Mouse (Mus musculus): Measurements from ENCODE around the gene Hjurp. TPM values are rescaled to one million over a fixed set of nuclear protein-coding genes. Genes with fewer than 3 reads are reported as not detected.
A peak's percentile ranks its signal among the peaks of the same experiment; 100 is the strongest.

The Hjurp gene
- polyA plus RNA-seq, 1 experiment from 2014 or later, result 182 TPM

DNA sequence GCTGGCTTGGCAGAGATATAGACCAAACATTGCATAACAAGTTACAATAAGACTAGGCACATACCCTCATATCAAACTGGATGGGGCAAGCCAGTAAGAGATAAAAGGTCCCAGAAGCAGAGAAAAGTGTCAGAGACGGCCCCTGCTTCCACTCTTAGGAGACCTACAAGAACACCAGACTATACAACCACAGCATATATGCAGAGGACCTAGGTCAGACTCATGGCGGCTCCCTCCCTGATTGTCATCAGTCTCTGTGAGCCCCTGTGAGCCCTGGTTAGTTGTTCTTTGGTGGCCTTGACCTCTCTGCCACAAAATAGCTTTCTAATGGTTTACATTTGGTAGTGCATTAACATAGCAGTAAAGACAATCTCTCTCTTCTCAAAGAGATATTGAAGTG lies 31.6 kb upstream of the Hjurp start:
- H3K4me3 ChIP-seq (ENCODE audit: low read depth, low read length), result no peak overlapping the region
- peak; percentile 50 for DNase-seq (ENCODE audit: low spot score)
- no peak overlapping the region for H3K9ac ChIP-seq (ENCODE audit: low read length)
- H3K27me3 ChIP-seq (replicated peaks; ENCODE audit: control insufficient read depth, insufficient read depth, low read length), result no peaks in the 10 kb centered on the region
- H3K4me2 ChIP-seq (ENCODE audit: low read length), result no peak overlapping the region
- no peaks in the 10 kb centered on the region for H3K4me1 ChIP-seq (replicated peaks; ENCODE audit: control insufficient read depth, insufficient read depth, low read length)
- no peak overlapping the region for H3K27ac ChIP-seq (ENCODE audit: low read depth)
- WGBS, result 53% methylated on average over 2 of the region's 2 CpGs
- H3K9me3 ChIP-seq (ENCODE audit: control insufficient read depth, low read length), result peaks cover 44% of the 10 kb centered on the region
- no peak for ATAC-seq (replicated peaks; ENCODE audit: low FRiP score, low TSS enrichment, low read depth)
- no peaks in the 10 kb centered on the region for H3K36me3 ChIP-seq (ENCODE audit: control insufficient read depth, insufficient read depth, low read length)

DNA sequence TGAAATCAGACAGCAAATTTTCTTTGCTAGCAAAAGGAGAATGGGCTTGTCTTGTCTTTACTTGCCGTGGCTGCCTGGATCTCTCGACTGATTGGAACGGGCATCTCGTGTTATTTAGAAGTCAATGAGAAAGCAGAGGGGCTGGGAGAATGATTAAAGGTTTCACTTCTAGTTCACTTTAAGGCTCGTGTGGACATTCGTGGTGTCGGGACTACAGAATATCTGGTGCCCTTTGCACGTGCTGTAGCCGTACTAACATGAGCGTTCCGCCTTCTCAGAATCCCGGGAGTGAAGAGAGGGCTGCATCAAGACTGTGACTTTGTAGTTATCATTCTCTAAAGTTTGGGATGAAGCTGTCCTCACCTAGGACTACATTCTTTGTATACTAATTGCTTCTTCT lies 29.7 kb upstream of the Hjurp start:
- peak; percentile 52 for DNase-seq (ENCODE audit: low spot score)
- H3K4me3 ChIP-seq (ENCODE audit: low read depth, low read length), result no peak overlapping the region
- no peak for ATAC-seq (replicated peaks; ENCODE audit: low FRiP score, low TSS enrichment, low read depth)
- H3K9ac ChIP-seq (ENCODE audit: low read length), result no peak overlapping the region
- no peaks in the 10 kb centered on the region for H3K4me1 ChIP-seq (replicated peaks; ENCODE audit: control insufficient read depth, insufficient read depth, low read length)
- no peaks in the 10 kb centered on the region for H3K36me3 ChIP-seq (ENCODE audit: control insufficient read depth, insufficient read depth, low read length)
- no peaks in the 10 kb centered on the region for H3K27me3 ChIP-seq (replicated peaks; ENCODE audit: control insufficient read depth, insufficient read depth, low read length)
- 67% methylated on average over 12 of the region's 12 CpGs for WGBS
- no peak overlapping the region for H3K27ac ChIP-seq (ENCODE audit: low read depth)
- no peak overlapping the region for H3K4me2 ChIP-seq (ENCODE audit: low read length)
- peaks cover 51% of the 10 kb centered on the region for H3K9me3 ChIP-seq (ENCODE audit: control insufficient read depth, low read length)

DNA sequence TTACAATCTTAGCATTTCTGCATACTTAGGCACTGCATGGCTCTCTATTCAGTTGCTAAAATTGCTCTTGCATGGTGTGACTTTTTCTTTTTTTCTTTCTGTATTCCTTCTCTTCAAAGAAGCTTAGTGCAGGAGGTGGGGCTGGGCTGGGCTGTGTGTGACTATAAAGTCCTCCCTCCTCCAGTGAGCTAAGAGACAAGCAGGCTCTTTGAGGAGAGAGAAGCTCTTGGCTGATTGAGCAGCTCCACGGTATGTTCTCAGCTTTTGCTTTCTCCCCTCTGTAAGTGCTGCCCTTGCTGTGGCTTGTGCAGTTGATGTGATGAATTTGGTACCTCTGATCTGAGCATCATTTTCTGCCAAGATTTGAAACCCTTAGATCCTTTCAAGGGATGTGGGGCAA lies 29.1 kb upstream of the Hjurp start:
- ATAC-seq (replicated peaks; ENCODE audit: low FRiP score, low TSS enrichment, low read depth) (0 out of 2 replicates have a peak, but pooled peaks have one; percentile 9), DNase-seq (ENCODE audit: low spot score) (no peak)
- Histone ChIP-seq H3K27ac (ENCODE audit: low read depth) (no peak overlapping the region), H3K9ac (ENCODE audit: low read length) (no peak overlapping the region), H3K36me3 (ENCODE audit: control insufficient read depth, insufficient read depth, low read length) (no peaks in the 10 kb centered on the region), H3K9me3 (ENCODE audit: control insufficient read depth, low read length) (peaks cover 53% of the 10 kb centered on the region), H3K4me2 (ENCODE audit: low read length) (no peak overlapping the region), H3K4me1 (replicated peaks; ENCODE audit: control insufficient read depth, insufficient read depth, low read length) (no peaks in the 10 kb centered on the region), H3K4me3 (ENCODE audit: low read depth, low read length) (no peak overlapping the region), H3K27me3 (replicated peaks; ENCODE audit: control insufficient read depth, insufficient read depth, low read length) (no peaks in the 10 kb centered on the region)
- 65% methylated on average over 1 of the region's 1 CpGs for WGBS

DNA sequence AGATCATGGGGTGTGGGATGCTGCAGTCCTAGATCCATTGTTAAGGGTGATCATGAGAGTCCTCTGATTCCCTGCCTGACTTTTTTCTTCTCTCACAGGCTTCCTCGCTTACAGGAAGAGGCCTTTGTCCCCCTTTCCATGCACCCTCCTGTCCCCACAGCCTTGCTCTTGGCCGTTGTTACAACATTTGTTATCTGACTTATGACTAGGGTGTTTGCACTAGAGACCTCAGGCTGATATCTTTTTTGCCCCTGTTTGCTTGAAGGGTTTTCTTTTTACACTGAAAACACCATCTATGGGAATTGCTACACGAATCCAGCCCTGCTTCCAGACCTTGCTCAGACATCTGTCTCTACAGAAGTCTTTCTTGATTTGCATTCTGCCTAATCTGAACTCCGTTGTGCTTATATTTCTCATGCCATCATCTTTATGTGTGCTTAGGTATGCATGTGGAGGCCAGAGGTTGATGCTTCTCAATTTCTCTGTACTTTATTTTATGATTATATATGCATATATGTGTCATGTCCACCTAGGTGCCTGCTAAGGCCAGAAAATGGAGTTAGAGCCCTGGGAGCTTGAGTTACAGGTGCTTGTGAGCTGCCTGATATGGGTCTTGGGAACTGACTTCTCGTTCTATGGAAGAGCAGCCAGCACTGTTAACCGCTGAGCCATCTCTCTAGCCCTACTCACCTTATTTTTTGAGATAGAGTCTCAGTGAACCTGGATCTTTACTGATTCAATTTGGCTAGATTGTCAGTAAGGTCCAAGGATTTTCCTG lies 27.8 kb upstream of the Hjurp start:
- H3K4me2 ChIP-seq (ENCODE audit: low read length), result no peak overlapping the region
- H3K36me3 ChIP-seq (ENCODE audit: control insufficient read depth, insufficient read depth, low read length), result no peaks in the 10 kb centered on the region
- ATAC-seq (replicated peaks; ENCODE audit: low FRiP score, low TSS enrichment, low read depth), result no peak
- H3K9me3 ChIP-seq (ENCODE audit: control insufficient read depth, low read length), result peaks cover 58% of the 10 kb centered on the region
- no peaks in the 10 kb centered on the region for H3K4me1 ChIP-seq (replicated peaks; ENCODE audit: control insufficient read depth, insufficient read depth, low read length)
- no peak overlapping the region for H3K9ac ChIP-seq (ENCODE audit: low read length)
- H3K27ac ChIP-seq (ENCODE audit: low read depth), result no peak overlapping the region
- H3K27me3 ChIP-seq (replicated peaks; ENCODE audit: control insufficient read depth, insufficient read depth, low read length), result no peaks in the 10 kb centered on the region
- WGBS, result 48% methylated on average over 6 of the region's 6 CpGs
- peak; percentile 58 for DNase-seq (ENCODE audit: low spot score)
- no peak overlapping the region for H3K4me3 ChIP-seq (ENCODE audit: low read depth, low read length)

DNA sequence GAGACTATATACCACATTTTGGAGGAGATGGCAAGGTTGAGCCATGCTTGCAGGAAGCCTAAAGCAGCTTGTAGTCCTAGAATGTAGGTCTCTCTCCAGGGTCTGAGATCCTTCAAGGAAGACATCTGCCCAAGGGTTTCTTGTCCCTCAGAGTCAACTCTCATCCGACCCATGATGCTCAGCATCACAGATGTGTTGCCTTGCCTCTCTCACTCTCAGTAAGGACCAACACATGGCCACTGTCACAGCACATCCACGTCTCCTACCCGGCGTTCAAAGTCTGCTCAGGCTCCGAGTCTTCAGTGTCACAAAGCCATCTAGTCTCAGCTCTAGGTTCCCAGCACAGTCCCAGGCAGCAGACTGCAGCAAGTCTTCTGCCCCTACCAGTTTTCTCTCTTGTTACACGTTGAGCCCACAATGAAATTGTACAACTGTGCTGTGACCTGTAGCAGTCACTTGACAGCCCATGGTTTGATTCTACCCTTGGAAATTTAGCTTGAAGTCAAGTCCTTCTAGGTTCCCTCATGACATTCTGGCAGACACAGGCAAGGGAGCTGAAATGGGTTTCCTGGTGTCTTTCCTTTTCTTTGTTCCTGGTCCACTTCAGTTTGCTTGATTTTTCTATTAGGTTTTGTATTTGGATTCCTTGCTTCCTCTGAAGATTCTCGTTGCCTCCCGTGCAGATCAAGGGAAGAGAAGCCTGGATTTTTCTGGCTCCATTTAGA lies 27.0 kb upstream of the Hjurp start:
- no peak overlapping the region for H3K4me2 ChIP-seq (ENCODE audit: low read length)
- no peaks in the 10 kb centered on the region for H3K4me1 ChIP-seq (replicated peaks; ENCODE audit: control insufficient read depth, insufficient read depth, low read length)
- WGBS, result 61% methylated on average over 8 of the region's 8 CpGs
- no peak overlapping the region for H3K9ac ChIP-seq (ENCODE audit: low read length)
- DNase-seq (ENCODE audit: low spot score), result peak; percentile 60
- no peaks in the 10 kb centered on the region for H3K27me3 ChIP-seq (replicated peaks; ENCODE audit: control insufficient read depth, insufficient read depth, low read length)
- no peak overlapping the region for H3K4me3 ChIP-seq (ENCODE audit: low read depth, low read length)
- no peak overlapping the region for H3K27ac ChIP-seq (ENCODE audit: low read depth)
- no peaks in the 10 kb centered on the region for H3K36me3 ChIP-seq (ENCODE audit: control insufficient read depth, insufficient read depth, low read length)
- no peak for ATAC-seq (replicated peaks; ENCODE audit: low FRiP score, low TSS enrichment, low read depth)
- peaks cover 60% of the 10 kb centered on the region for H3K9me3 ChIP-seq (ENCODE audit: control insufficient read depth, low read length)

DNA sequence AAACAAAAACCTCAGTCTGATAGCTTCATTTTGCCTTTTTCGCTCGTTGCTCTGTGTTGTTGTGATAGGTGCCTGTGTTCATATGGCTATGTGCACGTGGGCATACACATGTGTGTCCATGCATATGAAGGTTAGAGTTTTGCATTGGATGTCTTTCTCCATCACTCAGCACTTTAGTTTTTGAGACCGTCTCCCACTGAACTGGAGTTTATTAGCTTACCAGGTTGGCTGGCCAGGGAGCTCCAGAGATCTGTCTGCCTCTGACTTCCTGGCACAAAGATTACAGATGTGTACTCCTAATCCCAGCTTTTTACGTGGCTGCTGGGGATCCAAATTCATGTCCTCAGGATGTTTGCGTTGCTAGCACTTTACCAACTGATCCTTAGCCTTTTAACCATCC lies 26.3 kb upstream of the Hjurp start:
- H3K4me3 ChIP-seq (ENCODE audit: low read depth, low read length), result no peak overlapping the region
- no peak overlapping the region for H3K27ac ChIP-seq (ENCODE audit: low read depth)
- H3K4me2 ChIP-seq (ENCODE audit: low read length), result no peak overlapping the region
- no peaks in the 10 kb centered on the region for H3K36me3 ChIP-seq (ENCODE audit: control insufficient read depth, insufficient read depth, low read length)
- peak; percentile 51 for DNase-seq (ENCODE audit: low spot score)
- peaks cover 56% of the 10 kb centered on the region for H3K9me3 ChIP-seq (ENCODE audit: control insufficient read depth, low read length)
- no peaks in the 10 kb centered on the region for H3K4me1 ChIP-seq (replicated peaks; ENCODE audit: control insufficient read depth, insufficient read depth, low read length)
- H3K9ac ChIP-seq (ENCODE audit: low read length), result no peak overlapping the region
- no peaks in the 10 kb centered on the region for H3K27me3 ChIP-seq (replicated peaks; ENCODE audit: control insufficient read depth, insufficient read depth, low read length)
- ATAC-seq (replicated peaks; ENCODE audit: low FRiP score, low TSS enrichment, low read depth), result no peak
- 64% methylated on average over 6 of the region's 6 CpGs for WGBS

DNA sequence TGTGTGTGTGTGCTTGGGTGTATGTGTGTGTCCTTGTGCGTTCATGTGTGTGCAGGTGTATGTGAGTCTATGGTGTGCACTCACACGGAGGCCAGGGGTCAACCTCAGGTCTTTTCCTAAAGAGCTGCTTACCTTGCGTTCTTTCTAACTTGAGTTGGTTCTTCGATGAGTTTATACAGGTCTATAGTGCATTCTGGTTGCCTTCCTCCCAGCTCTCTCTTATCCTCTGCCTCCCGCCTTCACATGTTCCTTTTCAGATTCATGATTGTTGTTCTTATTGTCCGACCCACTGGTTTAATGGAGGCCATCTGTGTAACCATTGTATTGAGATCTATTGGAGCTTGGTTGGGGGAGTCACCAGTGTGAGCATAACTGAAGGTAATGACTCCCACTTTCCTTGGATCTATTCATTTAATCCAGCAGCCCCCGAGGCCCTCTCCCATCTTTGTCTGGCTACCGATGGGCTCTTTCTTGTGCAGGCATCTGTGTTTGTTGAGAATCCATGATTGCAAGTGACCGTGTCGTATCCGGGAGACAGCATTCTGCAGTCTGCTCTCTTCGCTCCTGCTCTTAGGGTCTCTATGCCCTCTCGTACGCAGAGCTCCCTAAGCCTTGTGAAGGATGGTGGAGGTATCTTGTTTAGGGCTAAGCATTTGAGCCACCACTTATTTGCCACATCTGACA lies 24.8 kb upstream of the Hjurp start:
- DNase-seq (ENCODE audit: low spot score), result peak; percentile 52
- Histone ChIP-seq H3K4me3 (ENCODE audit: low read depth, low read length) (no peak overlapping the region), H3K36me3 (ENCODE audit: control insufficient read depth, insufficient read depth, low read length) (no peaks in the 10 kb centered on the region), H3K4me2 (ENCODE audit: low read length) (no peak overlapping the region), H3K9me3 (ENCODE audit: control insufficient read depth, low read length) (peaks cover 54% of the 10 kb centered on the region), H3K27me3 (replicated peaks; ENCODE audit: control insufficient read depth, insufficient read depth, low read length) (no peaks in the 10 kb centered on the region), H3K4me1 (replicated peaks; ENCODE audit: control insufficient read depth, insufficient read depth, low read length) (no peaks in the 10 kb centered on the region), H3K9ac (ENCODE audit: low read length) (no peak overlapping the region), H3K27ac (ENCODE audit: low read depth) (no peak overlapping the region)
- ATAC-seq (replicated peaks; ENCODE audit: low FRiP score, low TSS enrichment, low read depth), result peak; percentile 40; the same call in 1 of the 2 replicates
- 67% methylated on average over 14 of the region's 14 CpGs for WGBS

DNA sequence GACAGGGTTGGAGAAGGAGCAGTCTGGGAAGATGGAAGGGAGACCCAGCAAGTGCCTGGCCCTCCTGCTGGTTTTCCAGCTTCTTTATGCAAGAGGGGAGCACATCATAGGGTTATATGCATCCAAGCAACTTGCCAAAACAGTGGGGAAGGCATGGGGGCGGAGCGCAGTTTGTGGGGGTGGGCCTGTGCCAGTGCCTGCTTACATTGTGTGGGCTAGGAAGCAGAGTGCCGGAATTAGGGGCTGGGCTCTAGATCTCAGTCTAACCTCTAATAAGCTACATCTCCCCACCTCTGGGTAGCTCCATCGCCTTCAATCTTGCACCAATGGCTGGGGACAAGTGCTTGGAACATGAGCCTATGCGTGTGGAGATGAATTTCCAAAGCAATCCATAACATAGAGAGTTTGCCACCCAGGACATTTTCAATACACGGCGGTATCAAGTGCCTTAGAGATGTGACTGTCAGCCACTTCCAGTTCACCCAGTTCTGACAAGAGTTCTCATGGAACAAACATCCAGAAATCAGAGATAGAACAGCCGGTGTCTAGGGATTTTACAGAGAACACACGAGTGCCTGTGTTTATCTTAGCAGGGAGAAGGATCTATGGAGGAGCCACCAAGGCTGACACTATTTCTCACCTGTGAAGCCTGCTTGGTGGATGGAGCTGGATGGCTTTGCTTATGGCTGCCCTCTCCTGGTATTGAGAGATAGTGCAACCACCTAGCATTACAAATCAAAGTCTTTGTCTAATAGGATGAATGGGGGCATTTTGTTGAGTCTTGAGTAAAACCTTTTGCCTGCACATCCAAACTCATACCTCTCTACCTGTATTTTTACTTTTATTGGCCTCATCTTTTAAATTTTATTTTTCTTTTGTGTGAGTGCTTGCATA lies 23.9 kb upstream of the Hjurp start:
- H3K4me2 ChIP-seq (ENCODE audit: low read length), result no peak overlapping the region
- H3K4me1 ChIP-seq (replicated peaks; ENCODE audit: control insufficient read depth, insufficient read depth, low read length), result no peaks in the 10 kb centered on the region
- H3K36me3 ChIP-seq (ENCODE audit: control insufficient read depth, insufficient read depth, low read length), result no peaks in the 10 kb centered on the region
- H3K27me3 ChIP-seq (replicated peaks; ENCODE audit: control insufficient read depth, insufficient read depth, low read length), result no peaks in the 10 kb centered on the region
- H3K27ac ChIP-seq (ENCODE audit: low read depth), result no peak overlapping the region
- peak; percentile 26; the same call in 1 of the 2 replicates for ATAC-seq (replicated peaks; ENCODE audit: low FRiP score, low TSS enrichment, low read depth)
- no peak overlapping the region for H3K4me3 ChIP-seq (ENCODE audit: low read depth, low read length)
- no peak overlapping the region for H3K9ac ChIP-seq (ENCODE audit: low read length)
- WGBS, result 63% methylated on average over 9 of the region's 9 CpGs
- peak; percentile 72 for DNase-seq (ENCODE audit: low spot score)
- peaks cover 51% of the 10 kb centered on the region for H3K9me3 ChIP-seq (ENCODE audit: control insufficient read depth, low read length)

Measured in intestine, embryonic 14.5 days (tissue).